Mouse (Mus musculus) large intestine, adult 2 months (tissue): ENCODE results near the gene Wnt6. TPM values are rescaled to one million over a fixed set of nuclear protein-coding genes. Genes with fewer than 3 reads are reported as not detected.
"Not testable (repeated sequence)": the region's sequence is repeated elsewhere in the genome, so short reads cannot be mapped to it uniquely, and the experiment has no call there.

Experiments used
- DNase-seq: peaks from one replicate; pipeline ENCODE4 v3.0.0-alpha.2; 2012; ENCODE audit warnings: low read depth, low spot score
- WGBS: fragments of 180-500 bp; shearing (Covaris S2); methylation state at CpG from one replicate; pipeline ENCODE4 v1.1.7; 2018; 5-methylcytosine and 5-hydroxymethylcytosine counted together
- polyA plus RNA-seq: library from polyadenylated mRNA; depleted of rRNA; stranded (reverse); fragments of >200 nt; gene quantifications from 2 replicates; pipeline ENCODE4 v1.2.3, GENCODE M21; 2012

Gene Wnt6
- polyA plus RNA-seq, 1 experiment: 1.2 TPM

DNA sequence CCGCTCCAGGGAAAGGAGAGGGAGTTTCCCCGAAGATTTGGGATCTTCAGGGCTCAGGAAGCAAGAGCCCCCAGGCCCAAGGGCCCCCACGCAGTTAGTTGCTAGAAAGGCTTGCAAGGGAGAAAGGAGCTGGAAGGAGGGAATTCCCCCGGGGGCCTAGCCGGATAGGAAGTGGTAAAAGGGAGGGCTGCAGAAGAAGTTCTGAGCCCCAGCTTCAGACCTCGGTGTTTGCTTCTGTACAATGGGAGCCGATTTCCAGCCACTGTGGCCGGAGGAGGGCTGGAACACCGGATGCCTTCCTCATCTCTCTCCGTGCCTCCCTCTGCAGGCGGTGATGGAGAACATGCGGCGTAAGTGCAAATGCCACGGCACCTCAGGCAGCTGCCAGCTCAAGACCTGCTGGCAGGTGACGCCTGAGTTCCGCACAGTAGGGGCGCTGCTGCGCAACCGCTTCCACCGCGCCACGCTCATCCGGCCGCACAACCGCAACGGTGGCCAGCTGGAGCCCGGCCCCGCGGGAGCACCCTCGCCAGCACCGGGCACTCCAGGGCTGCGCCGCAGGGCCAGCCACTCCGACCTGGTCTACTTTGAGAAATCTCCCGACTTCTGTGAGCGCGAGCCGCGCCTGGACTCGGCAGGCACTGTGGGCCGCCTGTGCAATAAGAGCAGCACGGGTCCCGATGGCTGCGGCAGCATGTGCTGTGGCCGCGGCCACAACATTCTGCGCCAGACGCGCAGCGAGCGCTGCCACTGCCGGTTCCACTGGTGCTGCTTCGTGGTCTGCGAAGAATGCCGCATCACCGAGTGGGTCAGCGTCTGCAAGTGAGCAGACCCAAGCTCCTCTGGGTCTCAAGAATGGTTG, 31.3 kb downstream of the Wnt6 start:
- DNase-seq: no peak
- WGBS: 2% methylated on average over 57 of the region's 57 CpGs

DNA sequence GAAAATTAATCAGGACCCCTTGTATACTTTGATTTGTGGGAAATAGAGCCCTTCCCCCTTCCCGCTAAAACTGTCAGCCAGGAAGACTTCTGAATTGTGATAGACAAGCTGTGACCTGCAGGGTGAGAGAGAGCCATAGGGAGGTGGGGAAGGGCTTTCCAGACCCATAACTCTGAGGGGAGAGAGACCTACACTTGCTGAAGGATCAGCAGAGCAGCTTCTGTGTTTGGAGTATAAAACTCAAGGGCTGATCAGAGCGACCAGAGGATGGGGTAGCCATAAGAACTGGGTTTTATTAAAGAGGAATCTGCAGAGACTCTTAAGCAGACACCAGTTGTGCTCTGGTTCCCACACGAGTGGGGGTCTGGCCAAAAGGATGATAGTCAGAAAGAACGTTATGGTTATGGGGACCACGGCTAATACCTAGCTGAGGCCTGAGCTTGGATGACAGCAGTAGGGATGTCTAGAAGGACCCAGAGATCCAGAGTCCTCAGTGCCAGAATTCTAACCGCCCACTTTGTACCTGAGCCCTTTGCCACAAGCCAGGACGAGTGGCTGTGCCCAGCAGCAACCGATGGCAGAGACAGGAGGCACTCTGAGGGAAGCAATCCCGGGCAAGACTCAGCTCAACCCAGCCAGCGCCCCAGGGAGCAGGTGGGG, 32.6 kb downstream of the Wnt6 start:
- WGBS: 21% methylated on average over 10 of the region's 10 CpGs
- DNase-seq: no peak

DNA sequence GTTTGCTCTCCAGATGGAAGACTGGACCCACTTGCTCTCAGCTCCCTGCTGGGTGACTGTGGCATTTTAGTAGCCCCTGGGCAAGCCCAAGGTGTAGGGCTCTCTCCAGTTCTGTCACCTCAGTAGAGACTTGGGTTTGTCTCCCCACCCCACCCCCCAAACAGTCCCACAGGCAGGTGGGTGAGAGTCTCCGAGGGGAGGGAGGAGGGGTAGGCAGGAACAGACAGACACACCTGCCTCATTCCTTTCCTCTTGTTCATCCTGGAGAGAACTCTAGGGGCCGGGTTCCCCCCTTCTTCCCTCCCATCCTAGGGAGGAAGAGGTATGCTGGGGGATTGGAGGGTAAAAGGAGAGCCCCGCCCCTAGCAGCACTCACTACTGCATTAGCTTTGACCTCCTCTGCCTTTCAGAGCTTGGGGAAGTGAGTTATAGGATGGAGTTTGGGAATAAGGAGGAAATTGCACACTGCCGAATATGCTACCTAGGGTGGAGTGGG, 33.7 kb downstream of the Wnt6 start:
- no peak for DNase-seq
- WGBS: 31% methylated on average over 4 of the region's 4 CpGs

DNA sequence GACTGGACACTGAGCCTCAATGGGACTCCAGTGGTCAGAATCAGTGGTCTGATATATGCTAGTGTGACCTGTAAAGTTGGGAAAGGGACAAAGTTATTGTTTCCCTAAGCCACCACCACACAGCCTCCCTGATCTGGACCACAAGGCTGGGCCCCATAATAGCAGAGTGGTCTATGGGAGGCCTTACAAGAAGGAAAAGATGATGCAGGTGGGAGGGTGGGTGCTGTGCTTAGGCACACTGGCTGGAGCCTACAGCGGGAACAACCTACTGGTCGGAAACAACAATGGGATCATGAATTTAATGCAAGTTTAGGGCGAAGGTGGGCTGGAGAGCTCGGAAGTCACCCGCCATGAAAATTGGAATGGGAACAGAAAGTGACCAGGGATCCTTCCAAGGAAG, 34.2 kb downstream of the Wnt6 start:
- 44% methylated on average over 5 of the region's 5 CpGs for WGBS
- DNase-seq: no peak

DNA sequence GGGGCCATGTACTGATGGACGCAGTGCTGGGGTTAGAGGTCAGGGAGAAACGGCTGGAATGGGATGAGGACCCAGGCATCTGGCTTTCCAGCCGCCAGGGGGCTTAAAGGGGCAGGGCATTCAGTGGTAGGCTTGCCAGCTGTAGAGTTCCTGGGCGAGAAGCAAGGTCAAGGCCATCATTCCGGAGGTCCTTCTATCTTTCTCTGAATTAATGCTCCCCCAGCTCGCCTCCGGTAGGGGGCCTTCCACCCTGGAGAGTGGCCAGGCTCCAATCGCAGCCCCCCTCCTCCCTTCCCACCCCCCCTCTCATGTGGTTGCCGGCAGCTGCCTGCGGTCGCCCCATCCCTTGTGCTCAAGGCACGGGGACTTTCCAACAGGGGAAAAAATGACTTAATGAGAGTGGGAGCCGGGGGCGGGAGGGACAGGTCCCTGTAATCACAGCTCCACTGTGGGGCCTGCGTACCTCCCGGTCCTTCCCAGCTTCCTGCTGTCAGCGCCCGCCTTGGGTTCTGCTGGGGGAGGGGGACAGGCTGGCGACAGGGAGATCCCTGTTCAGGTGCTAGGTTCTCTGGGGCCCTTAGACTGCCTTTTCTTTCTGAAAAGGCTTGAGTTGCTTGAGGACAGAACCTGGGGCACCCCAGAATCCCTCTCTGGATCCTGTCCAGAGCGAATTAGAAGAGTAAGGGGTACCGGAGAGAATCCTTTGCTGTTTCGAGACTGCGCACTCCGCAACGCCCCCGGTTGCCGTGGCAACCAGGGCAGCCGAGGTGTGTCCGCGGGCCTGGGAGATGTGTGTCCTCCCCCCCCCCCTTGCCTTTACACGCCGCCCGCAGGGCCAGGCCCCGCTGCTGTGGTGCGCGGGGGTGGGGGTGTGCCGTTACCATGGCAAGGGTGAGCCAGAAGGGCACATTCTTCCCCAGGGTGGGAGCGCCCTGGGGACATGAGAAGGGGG, 34.9 kb downstream of the Wnt6 start:
- WGBS: 3% methylated on average over 38 of the region's 38 CpGs
- no peak for DNase-seq

DNA sequence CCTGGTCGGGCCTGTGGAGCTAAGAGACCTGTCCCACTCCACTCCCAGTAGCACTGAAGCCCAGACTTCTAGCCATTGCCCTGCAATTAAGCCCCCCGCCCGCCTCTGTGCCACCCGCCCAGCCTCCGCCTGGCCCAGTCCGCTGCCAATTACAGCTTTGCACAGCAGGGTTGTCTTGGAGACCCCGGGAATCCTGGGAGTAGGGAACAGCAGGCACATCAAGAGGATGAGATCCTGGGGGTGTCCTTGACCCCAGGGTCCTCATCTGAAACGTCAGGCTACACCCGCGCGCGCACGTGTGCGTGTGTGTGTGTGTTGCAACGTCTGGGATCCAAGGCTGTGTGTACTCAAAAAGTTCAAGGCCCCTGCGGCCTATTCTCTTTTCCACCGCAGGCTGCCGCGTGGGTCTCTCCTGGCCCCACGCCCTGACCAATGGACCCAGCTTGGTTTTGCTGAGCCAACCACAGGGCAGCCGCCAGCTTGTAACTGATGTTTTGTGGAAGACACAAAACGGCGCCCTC, 35.9 kb downstream of the Wnt6 start:
- DNase-seq: no peak
- WGBS: 15% methylated on average over 23 of the region's 23 CpGs

DNA sequence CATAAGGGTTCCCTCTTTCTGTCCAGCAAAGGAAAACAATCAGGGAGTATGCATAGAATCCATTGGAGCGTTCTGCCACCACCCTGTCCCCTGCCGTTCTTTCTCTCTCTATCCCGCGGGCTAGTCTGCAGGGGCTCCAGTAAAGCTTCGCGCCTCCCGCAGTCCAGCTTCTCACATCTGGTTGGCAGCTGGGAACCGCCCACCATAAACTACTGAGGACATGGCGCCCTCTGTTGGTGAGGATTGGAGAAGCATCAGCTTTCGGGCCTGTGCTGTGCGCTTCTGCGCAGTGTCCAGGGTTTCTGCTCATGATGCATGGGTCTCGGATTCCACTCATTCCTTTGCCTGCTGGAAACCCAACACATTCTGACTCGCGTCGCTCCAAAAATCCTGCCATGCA, 36.4 kb downstream of the Wnt6 start:
- WGBS: under 1% methylated on average over 16 of the region's 16 CpGs

DNA sequence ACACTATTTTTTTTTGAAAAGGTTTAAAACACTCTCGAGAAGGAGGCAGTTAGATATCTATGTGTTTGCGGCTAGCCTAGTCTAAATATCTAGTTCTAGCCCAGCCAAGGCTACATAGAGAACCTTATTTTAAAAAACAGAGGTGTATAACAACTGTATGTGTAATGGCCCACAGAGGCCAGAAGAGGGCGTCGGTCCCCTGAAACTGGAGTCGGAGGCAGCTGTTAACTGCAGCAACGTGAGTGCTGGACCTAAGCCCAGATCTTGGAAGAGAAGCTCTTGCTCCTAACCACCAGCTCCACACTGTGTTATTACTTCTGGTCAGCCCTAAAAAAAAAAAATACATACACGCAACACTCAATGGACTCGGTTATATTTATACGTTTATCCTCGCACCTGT, 37.3 kb downstream of the Wnt6 start:
- DNase-seq: no peak
- WGBS: 51% methylated on average over 10 of the region's 10 CpGs

More for the DNA sequence above, 36.4 kb downstream of the Wnt6 start:
- no peak for DNase-seq

DNA sequence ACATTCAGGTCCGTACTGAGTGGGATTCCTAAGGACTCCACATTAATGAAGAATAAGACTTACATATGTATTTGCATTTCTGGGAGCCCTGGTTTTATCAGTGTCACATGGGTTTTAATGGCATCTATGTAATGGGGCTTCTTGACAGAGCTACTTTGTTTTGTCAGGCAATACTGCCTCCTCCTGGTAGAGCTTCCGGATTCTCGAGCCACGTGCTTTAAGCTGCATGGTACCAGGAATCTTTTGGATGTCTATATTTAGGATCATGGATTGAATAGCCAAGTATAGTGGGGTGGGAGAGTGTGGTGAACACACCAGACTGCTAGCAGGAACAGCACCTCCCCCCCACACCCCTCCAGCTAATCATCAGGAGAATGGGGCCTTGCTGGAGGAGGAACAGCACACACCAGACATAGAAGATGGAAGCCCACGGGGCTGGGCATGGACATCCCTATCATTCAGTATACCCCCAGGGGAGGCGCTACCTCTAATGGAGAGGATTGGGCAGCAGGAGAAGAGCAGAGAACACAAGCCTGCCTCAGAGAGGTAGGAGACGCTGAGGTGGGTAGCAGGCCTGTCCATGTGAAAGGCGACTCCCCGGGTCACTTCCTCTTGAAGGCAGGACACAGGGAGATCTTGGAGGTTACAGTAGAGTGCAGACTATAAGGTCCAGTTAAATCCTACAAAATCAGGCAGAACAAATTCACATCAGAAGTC, 43.4 kb downstream of the Wnt6 start:
- DNase-seq: no peak
- 78% methylated on average over 9 of the region's 9 CpGs for WGBS

DNA sequence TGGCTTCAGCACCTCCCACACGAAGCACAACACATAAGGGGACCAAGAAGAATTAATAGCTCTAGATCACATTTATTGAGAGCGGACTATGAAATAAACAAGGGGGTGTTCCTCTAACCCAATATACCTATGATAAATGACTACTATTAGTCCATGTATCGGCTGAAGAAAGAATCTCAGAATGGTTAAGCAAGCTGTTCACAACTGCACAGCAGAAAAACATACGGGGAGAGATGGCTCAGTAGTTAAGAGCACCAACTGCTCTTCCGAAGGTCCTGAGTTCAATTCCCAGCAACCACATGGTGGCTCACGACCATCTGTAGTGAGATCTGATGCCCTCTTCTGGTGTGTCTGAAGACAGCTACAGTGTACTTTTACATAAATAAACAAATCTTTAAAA, 44.3 kb downstream of the Wnt6 start:
- 92% methylated on average over 6 of the region's 6 CpGs for WGBS
- DNase-seq: not testable (repeated sequence)

DNA sequence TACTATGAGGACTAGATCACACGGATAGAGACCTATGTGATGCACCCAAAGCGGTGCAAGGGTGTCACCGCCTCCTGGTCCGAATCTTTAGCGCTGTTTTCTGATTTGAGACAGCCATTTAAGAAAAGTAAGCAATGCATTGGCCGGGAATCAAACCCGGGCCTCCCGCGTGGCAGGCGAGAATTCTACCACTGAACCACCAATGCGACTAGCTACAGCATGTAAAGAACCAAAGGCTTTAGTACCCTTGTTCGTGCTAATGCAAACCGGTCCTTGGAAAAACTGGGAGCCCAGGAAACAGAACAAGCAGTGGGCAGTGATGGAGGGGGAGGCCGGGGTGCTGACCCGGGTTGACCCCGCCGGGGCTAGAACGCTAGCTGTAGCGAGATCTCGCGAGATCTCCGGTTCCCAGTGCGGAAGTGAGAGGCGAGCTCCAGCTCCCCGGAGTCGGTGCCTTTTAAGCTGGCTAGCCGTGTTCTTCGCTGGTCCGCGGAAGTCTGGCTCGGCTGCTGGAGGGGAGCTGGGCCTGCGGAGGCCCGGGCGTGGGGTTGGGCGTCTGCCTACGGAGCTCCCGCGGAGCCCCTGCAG, 45.0 kb downstream of the Wnt6 start:
- 4% methylated on average over 38 of the region's 38 CpGs for WGBS
- DNase-seq: peak; percentile 66

DNA sequence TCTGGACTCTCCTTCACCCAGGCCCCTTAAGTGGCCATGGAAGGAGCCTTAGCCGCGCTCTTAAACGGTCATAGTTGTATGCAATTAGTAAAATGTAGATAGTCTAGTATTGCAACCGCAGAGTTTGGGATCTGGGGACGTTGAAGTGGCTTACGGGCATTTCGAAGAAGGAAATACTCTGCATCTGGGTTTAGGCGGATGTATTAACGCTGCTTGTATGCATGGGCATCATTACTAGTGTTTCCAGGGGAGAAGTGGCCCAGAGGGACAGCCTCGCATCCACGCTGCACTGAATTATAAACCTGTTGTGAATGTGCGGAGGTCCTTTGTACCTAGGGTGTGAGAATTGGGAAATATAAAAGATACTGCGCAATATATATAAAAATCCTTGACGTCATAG, 45.5 kb downstream of the Wnt6 start:
- no peak for DNase-seq
- WGBS: 6% methylated on average over 14 of the region's 14 CpGs

DNA sequence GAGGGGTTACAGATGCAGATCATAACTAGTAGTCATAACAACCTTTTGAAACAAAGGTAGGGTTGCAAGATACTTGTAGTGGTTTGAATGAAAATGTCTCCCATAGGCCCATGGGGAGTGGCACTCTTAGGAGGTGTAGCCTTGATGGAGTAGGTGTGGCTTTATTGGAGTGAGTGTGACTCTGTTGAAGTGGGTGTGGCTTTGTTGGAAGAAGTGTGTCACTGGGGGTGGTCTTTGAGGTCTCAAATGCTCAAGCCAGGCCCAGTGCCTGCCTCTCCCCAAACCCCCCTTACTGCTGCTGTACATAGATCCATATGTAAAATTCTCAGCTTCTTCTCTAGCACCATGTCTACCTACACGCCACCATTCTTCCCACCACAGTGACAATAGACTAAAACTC, 46.8 kb downstream of the Wnt6 start:
- DNase-seq: no peak
- 97% methylated on average over 1 of the region's 1 CpGs for WGBS

DNA sequence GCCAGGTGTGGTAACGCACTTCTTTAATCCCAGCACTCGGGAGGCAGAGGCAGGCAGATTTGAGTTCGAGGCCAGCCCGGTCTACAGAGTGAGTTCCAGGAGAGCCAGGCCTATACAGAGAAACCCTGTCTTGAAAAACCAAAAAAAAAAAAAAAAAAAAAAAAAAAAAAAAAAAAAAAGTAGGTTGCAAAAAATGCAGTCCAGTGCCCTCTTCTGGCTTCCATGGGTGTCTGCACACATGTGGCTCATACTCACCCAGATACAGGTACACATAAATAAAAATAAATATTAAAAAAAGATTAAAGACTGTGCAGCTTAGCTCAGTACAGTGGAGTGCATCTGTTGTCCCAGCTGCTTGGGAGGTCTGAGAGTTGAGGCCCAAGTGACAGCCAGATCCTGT, 51.9 kb downstream of the Wnt6 start:
- 96% methylated on average over 4 of the region's 4 CpGs for WGBS
- DNase-seq: not testable (repeated sequence)

DNA sequence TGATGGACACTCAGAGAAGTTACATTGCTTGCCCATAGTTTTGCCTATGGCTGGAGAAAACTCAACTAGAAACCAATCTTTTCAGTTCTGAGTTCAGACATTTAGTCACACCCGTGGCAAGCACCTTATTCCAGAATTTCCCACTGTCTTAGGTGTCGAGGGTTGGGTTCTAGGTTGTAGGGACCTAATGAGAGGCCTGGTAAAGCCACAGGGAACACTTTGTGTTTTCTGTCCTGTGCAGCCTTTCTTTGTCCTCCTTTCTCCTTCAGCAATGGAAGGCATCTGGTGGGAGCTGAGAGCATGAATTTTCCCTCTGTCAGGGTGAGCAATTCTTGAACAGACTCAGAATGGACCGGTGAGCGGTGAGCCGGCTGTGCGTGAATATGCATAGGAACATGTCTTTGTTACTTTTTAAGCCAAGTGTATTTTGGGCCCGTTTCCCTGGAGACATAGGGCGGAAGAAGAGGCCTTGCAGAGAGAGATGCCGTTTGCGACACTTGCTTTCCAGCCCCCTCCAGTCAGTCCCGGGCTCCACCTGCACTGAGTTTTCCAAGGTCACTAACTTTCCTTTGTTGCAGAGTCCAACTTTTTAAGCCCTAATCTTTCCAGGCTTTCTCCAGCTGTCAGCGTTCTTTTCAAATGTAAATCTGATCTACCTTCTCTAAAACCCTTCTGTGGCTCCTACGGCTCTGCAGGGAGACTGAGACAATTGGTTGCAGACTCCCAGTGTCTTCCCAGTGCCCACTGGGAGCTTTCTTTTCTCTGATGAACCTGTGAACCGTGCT, 53.0 kb downstream of the Wnt6 start:
- DNase-seq: no peak
- WGBS: 36% methylated on average over 14 of the region's 14 CpGs

DNA sequence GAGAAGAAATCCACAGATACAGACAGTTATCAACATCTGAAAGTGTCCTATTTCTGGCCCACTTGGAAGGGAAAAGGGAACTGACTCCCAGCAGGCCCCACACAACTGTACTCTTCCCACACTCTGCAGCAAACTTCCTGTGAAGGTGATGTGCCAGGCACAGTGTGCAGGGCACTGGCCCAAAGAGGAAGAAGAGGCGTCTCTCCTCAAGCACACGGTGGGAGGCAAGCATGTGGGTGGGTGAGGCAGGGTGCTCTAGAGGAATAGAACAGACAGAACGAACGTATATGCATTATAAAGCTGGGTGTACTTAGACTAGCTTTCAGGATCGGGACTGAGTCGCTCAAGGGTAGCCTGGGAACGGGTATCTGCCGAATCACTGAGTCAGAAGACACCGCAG, 58.4 kb downstream of the Wnt6 start:
- WGBS: 68% methylated on average over 9 of the region's 9 CpGs
- DNase-seq: no peak

DNA sequence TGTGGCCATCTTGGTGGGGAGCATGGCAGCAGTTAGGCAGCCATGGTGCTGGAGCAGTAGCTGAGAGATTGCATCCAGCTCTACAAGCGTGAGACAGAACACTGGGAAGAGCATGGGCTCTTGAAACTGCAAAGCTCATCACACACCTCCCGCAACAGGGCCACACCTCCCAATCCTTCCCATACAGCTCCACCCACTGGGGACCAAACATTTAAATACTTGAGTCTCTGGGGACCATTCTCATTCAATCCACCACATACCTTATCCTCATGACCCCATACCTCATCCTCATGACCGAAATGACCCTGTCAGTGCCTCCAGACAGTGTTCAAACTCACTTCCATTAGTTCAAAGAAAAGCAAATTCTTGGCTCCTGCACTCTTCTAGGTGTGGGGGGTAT, 61.6 kb downstream of the Wnt6 start:
- no peak for DNase-seq

More for the DNA sequence above, 61.6 kb downstream of the Wnt6 start:
- 77% methylated on average over 3 of the region's 3 CpGs for WGBS
